Mouse (Mus musculus) macrophage (primary cell): ENCODE results near the gene Yod1. TPM values are rescaled to one million over a fixed set of nuclear protein-coding genes. Genes with fewer than 3 reads are reported as not detected.

Experiments used
- H3K27ac ChIP-seq: fragments of 350-480 bp; formaldehyde crosslinking; 2 replicates; pipeline ENCODE4 v1.9.0; 2021
- H3K36me3 ChIP-seq: fragments of 350-480 bp; formaldehyde crosslinking; 2 replicates; pipeline ENCODE4 v1.9.0; 2021; ENCODE audit errors: inconsistent target
- H3K4me3 ChIP-seq: fragments of 350-480 bp; formaldehyde crosslinking; 2 replicates; pipeline ENCODE4 v1.9.0; 2021; ENCODE audit errors: inconsistent target
- H3K79me2 ChIP-seq: fragments of 350-480 bp; formaldehyde crosslinking; 2 replicates; pipeline ENCODE4 v1.9.0; 2021; ENCODE audit errors: inconsistent target
- WGBS: methylation state at CpG from one replicate; pipeline ENCODE4 v1.1.7; 2026; ENCODE audit warnings: inconsistent platforms; ENCODE audit not compliant: missing documents; 5-methylcytosine and 5-hydroxymethylcytosine counted together
- polyA plus RNA-seq: library from polyadenylated mRNA; stranded (reverse); fragments of 250-400 nt; gene quantifications from 3 replicates; pipeline ENCODE4 v1.2.4, GENCODE M21; 2018; ENCODE audit warnings: inconsistent platforms

Gene Yod1
- polyA plus RNA-seq, 1 experiment from 2014 or later, result 2.8 TPM

DNA sequence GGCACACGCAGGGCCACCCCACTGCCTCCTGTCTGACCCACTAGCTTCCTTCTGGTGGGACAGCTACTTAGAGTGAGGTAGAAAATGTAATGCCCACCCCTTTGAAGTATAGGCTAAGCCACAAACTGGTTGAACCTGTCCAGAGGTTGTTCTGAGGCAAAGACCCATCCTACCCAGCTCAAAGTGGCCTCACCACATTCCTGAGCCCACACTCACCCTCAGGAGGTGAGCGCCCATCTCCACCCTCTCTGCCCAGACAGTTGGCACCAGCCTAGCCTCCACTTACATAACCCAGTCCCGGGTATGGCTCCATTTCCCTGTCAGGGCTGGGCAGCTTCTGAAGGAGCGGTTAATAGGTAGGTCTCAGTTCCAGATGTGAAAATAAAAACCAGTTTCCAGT is 53.4 kb downstream of the Yod1 start:
- Histone ChIP-seq H3K36me3 (no peaks in the 10 kb centered on the region), H3K79me2 (no peaks in the 10 kb centered on the region), H3K4me3 (no peak overlapping the region), H3K27ac (no peak overlapping the region)
- WGBS, result 88% methylated on average over 4 of the region's 4 CpGs

DNA sequence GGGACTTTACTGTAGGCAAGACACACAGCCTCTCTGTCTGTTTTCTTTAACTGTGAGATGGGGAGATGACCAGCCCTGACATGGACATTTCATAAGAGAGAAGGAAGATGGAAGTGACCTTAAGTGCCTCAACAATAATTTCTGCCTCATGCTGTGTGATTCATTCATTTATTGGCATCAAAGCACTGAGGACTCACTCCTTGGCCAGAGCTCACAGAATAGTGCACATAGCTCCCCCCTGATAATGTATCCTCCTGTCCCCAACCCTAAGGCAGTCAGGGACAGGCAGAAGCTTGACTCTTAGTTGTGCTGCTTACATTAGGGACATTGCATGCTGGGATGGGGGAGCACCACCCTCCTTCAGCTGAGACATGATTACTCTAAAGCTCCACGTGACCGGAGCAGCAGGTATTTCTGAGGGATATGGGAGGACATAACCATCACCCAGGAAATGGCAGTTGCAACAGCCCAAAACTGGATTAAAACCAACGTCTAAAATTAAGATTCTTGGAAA is 53.9 kb downstream of the Yod1 start:
- Histone ChIP-seq H3K79me2 (no peaks in the 10 kb centered on the region), H3K27ac (no peak overlapping the region), H3K36me3 (no peaks in the 10 kb centered on the region), H3K4me3 (no peak overlapping the region)
- WGBS, result 82% methylated on average over 3 of the region's 3 CpGs

Other genes with a start within 250 kb of the Yod1 start
- not detected in 3 replicates for gene Zp3r, start 87.7 kb upstream of the Yod1 start, polyA plus RNA-seq
- gene C4bp, start 55.7 kb upstream of the Yod1 start, polyA plus RNA-seq, result not detected in 3 replicates
- 0.13 TPM in 1 of 3 replicates, not detected in the others for gene Gm29427, start 1.5 kb upstream of the Yod1 start, polyA plus RNA-seq
- gene Pfkfb2, start 11.9 kb downstream of the Yod1 start, polyA plus RNA-seq, result 6.0 to 10.1 TPM (median 7.7 TPM) in 3 replicates
- 0.35 to 0.75 TPM (median 0.52 TPM) in 3 replicates for gene AA986860, start 14.6 kb downstream of the Yod1 start, polyA plus RNA-seq
- gene Fcamr, start 83.6 kb downstream of the Yod1 start, polyA plus RNA-seq, result not detected in 3 replicates
- gene Pigr, start 109.4 kb downstream of the Yod1 start, polyA plus RNA-seq, result not detected in 3 replicates
- gene Fcmr, start 148.3 kb downstream of the Yod1 start, polyA plus RNA-seq, result 0.49 TPM in 1 of 3 replicates, not detected in the others
- gene Il24, start 170.1 kb downstream of the Yod1 start, polyA plus RNA-seq, result not detected in 3 replicates
- not detected in 3 replicates for gene Il20, start 194.1 kb downstream of the Yod1 start, polyA plus RNA-seq
- gene Il19, start 222.8 kb downstream of the Yod1 start, polyA plus RNA-seq, result not detected in 3 replicates